Mouse (Mus musculus) cortical plate, adult 2 months (tissue): ENCODE data around the gene Fstl4. TPM values are rescaled to one million over a fixed set of nuclear protein-coding genes. Genes with fewer than 3 reads are reported as not detected.

Experiments used
- H3K27ac ChIP-seq: fragments of 200-500 bp; 2 replicates; pipeline ENCODE4 v1.5.1; 2012; ENCODE audit warnings: low read length, control low read depth, inconsistent platforms; ENCODE audit not compliant: insufficient read depth
- H3K4me1 ChIP-seq: fragments of 200-500 bp; 2 replicates; pipeline ENCODE4 v1.6.1; 2011; ENCODE audit warnings: low read length; ENCODE audit not compliant: control insufficient read depth, insufficient read depth
- H3K4me3 ChIP-seq: fragments of 200-500 bp; 2 replicates; pipeline ENCODE4 v1.5.1; 2011; ENCODE audit warnings: mild to moderate bottlenecking, low read length, control low read depth; ENCODE audit not compliant: insufficient read depth
- CTCF ChIP-seq: fragments of 200-500 bp; IDR thresholded peaks from 2 replicates; pipeline ENCODE4 v1.5.1; 2011; ENCODE audit warnings: mild to moderate bottlenecking, control low read depth, low read length; ENCODE audit not compliant: insufficient read depth; ENCODE audit errors: extremely low read depth
- POLR2A ChIP-seq: fragments of 200-500 bp; IDR thresholded peaks from 2 replicates; pipeline ENCODE4 v1.6.1; 2011; ENCODE audit warnings: mild to moderate bottlenecking, low read length, control low read depth; ENCODE audit not compliant: insufficient read depth; ENCODE audit errors: extremely low read depth
- polyA plus RNA-seq: library from polyadenylated mRNA; depleted of rRNA; stranded (reverse); fragments of >200 nt; gene quantifications from 2 replicates; pipeline ENCODE4 v1.2.3, GENCODE M21; 2012

Fstl4 gene
- polyA plus RNA-seq, 1 experiment = 10.1 TPM

DNA sequence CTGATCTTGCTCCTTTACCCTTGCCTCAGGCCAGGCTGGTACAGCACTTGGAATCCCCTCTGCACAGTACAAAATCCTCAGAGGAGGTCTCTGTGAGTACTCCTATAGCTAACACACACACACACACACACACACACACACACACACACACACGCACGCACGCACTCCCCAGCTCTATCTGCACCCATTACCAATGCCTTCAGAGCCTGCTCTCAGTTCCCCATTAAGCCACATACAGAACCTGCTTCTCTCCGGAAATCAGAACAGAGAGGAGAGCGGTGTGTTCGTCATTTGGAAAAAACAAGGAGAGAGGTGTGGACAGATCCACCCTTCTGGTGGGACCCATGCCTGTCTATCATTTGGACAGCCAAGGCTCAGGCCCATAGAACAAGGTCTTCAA is 333.4 kb downstream of the Fstl4 start:
- no peak overlapping the region for H3K27ac ChIP-seq
- H3K4me1 ChIP-seq = 0 out of 2 replicates have a peak, but pooled peaks cover 2% of the 10 kb centered on the region
- no peak for TF ChIP-seq CTCF
- no peak overlapping the region for H3K4me3 ChIP-seq

DNA sequence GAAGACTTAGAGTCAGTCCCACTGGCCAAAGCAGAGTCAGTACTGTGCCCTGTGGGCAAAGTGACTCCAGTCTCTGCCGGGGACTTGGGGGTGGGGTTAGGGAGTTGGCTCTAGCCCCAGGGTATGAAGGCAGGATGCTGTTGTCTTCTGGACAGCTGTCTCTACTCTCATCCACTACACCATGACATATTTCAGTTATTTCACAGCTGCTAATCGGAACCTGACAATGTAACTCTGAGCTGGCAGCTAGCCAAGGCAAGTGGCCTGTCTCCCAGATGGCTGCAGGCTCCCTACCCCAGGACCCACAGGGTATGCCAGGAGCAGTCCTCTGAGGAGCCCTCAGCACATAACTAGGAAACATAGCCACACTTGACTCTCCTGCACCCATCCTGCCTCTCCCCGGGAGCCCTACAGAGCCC is 334.4 kb downstream of the Fstl4 start:
- Histone ChIP-seq H3K27ac (no peak overlapping the region), H3K4me1 (0 out of 2 replicates have a peak, but pooled peaks cover 2% of the 10 kb centered on the region), H3K4me3 (no peak overlapping the region)
- no peak for TF ChIP-seq CTCF
- no peak for TF ChIP-seq POLR2A

DNA sequence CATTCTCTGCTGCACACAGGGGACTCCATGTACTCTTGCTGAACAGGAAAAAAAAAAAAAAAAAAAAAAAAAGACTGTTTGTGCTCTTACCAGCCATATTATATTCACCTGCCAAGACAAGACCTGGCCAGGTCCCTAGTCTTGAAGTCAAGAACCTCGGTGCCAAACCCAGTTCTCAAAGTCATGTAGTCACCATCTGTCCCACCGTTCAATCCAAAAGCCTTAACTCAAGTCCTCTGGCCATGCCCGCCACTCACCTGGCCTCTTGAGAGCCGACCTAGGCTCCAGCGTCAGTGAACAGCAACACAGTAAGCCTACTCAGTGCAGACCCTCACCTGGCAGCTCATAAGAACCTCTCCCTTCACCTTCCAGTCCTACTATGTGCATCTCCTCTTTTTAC is 334.9 kb downstream of the Fstl4 start:
- no peak for TF ChIP-seq POLR2A
- TF ChIP-seq CTCF = no peak
- no peak overlapping the region for H3K27ac ChIP-seq

DNA sequence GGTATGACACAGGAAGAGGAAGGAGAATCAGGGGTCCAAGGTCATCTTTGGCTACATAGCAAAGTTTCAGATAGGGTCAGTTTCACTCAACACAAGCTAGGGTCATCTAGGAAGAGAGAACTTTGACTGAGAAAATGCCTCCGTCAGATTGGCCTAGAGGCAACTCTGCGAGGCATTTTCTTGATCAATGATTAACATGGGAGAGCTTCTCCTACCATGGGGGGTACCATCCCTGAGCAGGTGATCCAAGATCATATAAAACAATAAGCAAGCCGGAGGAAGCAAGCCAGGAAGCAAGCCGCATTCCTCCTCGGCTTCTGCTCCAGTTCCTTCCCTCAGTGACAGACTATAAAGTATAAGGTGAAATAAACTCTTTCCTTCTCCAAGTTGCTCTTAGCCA is 337.3 kb downstream of the Fstl4 start:
- TF ChIP-seq CTCF (no peak), POLR2A (no peak)
- 0 out of 2 replicates have a peak, but pooled peaks cover 2% of the 10 kb centered on the region for H3K4me1 ChIP-seq
- H3K27ac ChIP-seq = no peak overlapping the region
- H3K4me3 ChIP-seq = no peak overlapping the region

More for the DNA sequence above, 334.9 kb downstream of the Fstl4 start:
- H3K4me1 ChIP-seq = 0 out of 2 replicates have a peak, but pooled peaks cover 2% of the 10 kb centered on the region
- no peak overlapping the region for H3K4me3 ChIP-seq

DNA sequence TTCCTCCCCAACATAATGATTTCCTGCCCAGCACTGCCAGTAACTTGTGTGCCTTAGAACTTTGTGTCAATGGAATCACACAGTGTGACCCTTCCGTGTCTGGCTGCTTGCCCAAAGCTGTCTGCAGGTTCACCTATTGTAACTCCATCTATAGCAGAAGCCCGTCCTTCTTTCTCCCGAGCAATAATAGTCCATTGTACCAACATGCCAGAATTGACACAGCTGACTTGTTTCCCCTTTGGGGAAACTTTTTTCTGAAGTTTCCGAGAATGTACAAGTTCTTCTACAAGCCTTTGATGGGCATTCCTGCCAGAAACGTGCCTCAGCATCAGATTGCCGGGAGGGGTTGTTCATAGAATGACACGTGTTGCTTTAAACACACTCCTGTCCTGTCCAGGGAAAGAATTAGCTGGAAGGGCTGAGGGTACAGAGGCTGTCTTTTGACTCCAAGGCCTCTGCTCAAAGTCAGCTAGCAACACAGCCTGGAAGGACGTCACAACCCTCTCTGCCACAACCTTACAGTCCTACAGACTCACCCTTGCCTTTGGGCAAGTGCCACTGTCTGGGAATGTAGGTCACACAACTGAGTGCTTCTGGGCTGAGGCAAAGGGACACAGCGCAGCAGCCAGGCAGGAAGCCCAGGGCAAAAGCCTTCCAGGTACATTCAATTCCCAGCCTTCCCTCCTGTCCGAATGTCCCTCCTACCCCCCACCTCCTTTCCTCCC is 339.3 kb downstream of the Fstl4 start:
- TF ChIP-seq CTCF = no peak
- TF ChIP-seq POLR2A = no peak
- no peak overlapping the region for H3K4me3 ChIP-seq
- H3K27ac ChIP-seq = no peak overlapping the region
- H3K4me1 ChIP-seq = no peaks in the 10 kb centered on the region

DNA sequence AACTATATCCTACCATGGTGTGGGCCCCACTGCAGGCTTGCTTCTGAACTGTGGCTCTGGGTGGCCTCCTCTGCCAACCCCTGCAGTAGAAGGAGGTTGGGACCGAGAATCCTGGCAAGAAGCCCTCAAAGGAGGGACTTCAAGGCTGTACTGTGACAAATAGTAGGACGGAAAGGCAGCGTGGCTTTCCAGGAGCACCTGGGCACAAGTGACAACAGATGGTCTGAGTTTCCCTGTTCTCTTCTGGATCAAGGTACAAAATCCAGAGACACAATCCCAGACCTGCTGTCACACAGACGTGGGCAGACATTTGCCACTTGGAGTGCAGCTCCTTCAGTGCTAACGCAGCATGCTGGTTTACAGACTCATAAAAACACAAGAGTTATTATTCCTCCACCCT is 343.3 kb downstream of the Fstl4 start:
- TF ChIP-seq POLR2A (no peak), CTCF (no peak)
- Histone ChIP-seq H3K4me1 (no peaks in the 10 kb centered on the region), H3K4me3 (no peak overlapping the region), H3K27ac (no peak overlapping the region)

DNA sequence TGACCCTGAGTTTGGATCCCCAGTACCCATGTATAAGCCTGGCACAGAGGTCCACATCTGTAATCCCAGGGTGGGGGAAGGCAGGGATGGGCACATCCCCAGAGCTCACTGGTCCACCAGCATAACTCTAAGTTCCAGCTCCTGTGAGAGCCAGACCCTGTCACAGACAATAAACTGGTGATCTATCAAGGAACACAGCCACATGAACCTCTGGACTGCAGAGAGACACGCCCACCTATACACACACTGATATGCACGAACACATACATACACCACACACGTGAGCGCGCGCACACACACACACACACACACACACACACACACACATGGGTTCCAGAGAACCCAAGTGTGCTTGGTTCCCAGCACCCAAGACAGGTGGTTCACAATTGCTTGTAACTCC is 344.4 kb downstream of the Fstl4 start:
- H3K4me3 ChIP-seq = no peak overlapping the region
- H3K4me1 ChIP-seq = no peaks in the 10 kb centered on the region
- TF ChIP-seq CTCF (no peak), POLR2A (no peak)
- no peak overlapping the region for H3K27ac ChIP-seq

DNA sequence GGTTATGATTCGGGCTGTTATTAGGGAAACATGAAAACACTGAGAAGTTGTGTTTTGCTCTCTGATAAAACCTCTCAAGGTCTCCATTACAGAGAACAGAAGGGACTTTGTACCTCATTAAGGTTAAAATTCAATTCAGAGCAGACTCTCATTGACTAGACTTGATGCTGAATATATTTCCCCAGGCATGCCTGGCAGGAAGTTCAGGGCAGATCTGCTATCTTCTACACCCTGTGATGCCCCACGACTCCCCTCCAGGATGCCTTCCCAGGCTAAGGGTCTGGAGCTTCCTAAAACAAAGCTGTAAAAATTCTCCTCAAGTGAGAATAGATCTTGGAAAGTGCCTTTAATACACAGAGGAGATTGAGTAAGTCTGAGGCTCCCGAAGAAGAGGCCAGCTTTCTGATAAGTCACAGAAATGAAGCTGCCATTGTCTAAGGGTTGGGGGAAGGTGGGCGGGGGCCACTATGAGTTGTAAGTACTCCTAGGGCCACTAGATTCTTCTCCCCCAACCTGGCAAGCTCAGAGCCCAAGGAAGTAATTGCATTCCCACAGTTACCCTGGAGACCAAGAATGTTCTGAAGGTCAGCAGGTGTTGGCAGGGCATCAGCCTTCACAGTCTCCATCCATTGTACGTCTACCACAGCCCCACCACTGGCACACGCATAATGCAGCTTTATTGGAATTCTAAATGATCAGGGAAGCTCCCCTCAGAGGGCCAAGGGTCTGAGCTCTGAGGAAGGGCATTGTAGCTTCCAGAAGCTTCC is 345.4 kb downstream of the Fstl4 start:
- Histone ChIP-seq H3K4me3 (no peak overlapping the region), H3K4me1 (no peaks in the 10 kb centered on the region), H3K27ac (no peak overlapping the region)
- TF ChIP-seq POLR2A (no peak), CTCF (no peak)

DNA sequence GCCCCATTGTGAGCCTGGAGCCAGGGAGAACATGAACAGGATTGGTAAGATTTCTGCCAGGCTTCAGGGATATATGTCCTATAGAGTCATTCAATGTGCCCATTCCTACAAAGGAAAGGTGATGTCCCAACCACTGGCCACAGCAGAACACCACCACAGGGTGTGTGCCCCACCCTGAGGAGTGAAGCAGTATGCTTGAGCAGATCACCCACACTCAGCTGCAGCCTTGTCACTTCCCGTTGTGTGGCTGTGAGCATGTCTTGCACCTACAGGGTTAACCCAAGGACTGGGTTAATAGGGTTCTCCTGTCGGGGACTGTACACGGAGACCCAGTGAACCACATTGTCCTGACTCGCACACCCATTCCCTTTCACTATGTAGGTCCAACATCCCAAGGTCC is 351.3 kb downstream of the Fstl4 start:
- Histone ChIP-seq H3K4me3 (no peak overlapping the region), H3K4me1 (no peaks in the 10 kb centered on the region), H3K27ac (no peak overlapping the region)
- no peak for TF ChIP-seq CTCF
- TF ChIP-seq POLR2A = no peak

DNA sequence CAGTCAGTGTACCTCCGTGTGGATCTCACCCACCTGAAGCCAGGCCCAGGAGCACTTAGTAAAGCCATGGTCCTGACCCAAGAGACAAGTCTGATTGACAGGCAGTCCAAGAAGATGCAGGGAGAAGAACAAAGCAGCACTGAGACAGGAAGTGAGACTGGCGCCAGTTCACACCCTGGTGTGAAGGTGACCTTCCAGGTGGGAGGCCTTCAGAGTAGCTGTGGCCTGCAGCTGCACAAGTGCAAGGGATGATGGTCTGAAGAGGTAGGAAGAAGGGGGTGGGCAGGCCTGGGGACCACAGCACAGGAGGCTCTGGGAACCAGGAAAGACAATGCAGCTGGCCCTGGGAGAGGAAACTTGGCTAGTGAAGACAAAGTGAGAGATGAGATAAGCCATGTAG is 351.9 kb downstream of the Fstl4 start:
- TF ChIP-seq CTCF (no peak), POLR2A (no peak)
- Histone ChIP-seq H3K27ac (no peak overlapping the region), H3K4me3 (no peak overlapping the region), H3K4me1 (no peaks in the 10 kb centered on the region)
